Mouse (Mus musculus) midbrain, embryonic 14.5 days (tissue): ENCODE results near the gene Alpi. TPM values are rescaled to one million over a fixed set of nuclear protein-coding genes. Genes with fewer than 3 reads are reported as not detected.

ENCODE experiments used
- ATAC-seq: fragments of 200-750 bp; cut with Nextera tagmentation; 2 replicates; pipeline ENCODE4 v1.8.0; 2017; ENCODE audit warnings: moderate number of reproducible peaks, moderate library complexity; ENCODE audit not compliant: low FRiP score, low TSS enrichment
- DNase-seq: peaks from one replicate; pipeline ENCODE4 v3.0.0-alpha.2; 2015
- H3K27ac ChIP-seq: fragments of 300-500 bp; sonication (generic); replicated peaks from 2 replicates; pipeline ENCODE4 v1.5.1; 2014; ENCODE audit warnings: mild to moderate bottlenecking, low read depth, low read length, moderate library complexity
- H3K27me3 ChIP-seq: fragments of 300-500 bp; sonication (generic); 2 replicates; pipeline ENCODE4 v1.6.1; 2014; ENCODE audit warnings: low read length, control low read depth, mixed read lengths; ENCODE audit not compliant: control insufficient read depth, insufficient read depth
- H3K36me3 ChIP-seq: fragments of 300-500 bp; sonication (generic); 2 replicates; pipeline ENCODE4 v1.6.1; 2014; ENCODE audit warnings: low read length, control low read depth; ENCODE audit not compliant: control insufficient read depth, insufficient read depth
- H3K4me1 ChIP-seq: fragments of 300-500 bp; sonication (generic); 2 replicates; pipeline ENCODE4 v1.6.1; 2014; ENCODE audit warnings: mild to moderate bottlenecking, antibody characterized with exemption, low read length, control low read depth; ENCODE audit not compliant: control insufficient read depth, insufficient read depth
- H3K4me2 ChIP-seq: fragments of 300-500 bp; sonication (generic); 2 replicates; pipeline ENCODE4 v1.6.1; 2014; ENCODE audit warnings: mild to moderate bottlenecking, low read length, moderate library complexity
- H3K4me3 ChIP-seq: fragments of 300-500 bp; sonication (generic); replicated peaks from 2 replicates; pipeline ENCODE4 v1.5.1; 2014; ENCODE audit warnings: low read depth, low read length
- H3K9ac ChIP-seq: fragments of 300-500 bp; sonication (generic); replicated peaks from 2 replicates; pipeline ENCODE4 v1.6.1; 2014; ENCODE audit warnings: mild to moderate bottlenecking, low read length, moderate library complexity
- H3K9me3 ChIP-seq: fragments of 300-500 bp; sonication (generic); 2 replicates; pipeline ENCODE4 v1.6.1; 2016; ENCODE audit warnings: low read length, control low read depth, mixed read lengths; ENCODE audit not compliant: control insufficient read depth
- WGBS: fragments of 180-500 bp; shearing (Covaris S2); extraction: QIAGEN DNeasy Blood & Tissue Kit; methylation state at CpG from one replicate; pipeline ENCODE4 v1.1.7; 2014; 5-methylcytosine and 5-hydroxymethylcytosine counted together
- polyA plus RNA-seq: library from polyadenylated mRNA; unstranded; fragments of >200 nt; fragmentation: Nextera tagmentation; extraction: Ambion mirVana; gene quantifications from 2 replicates; pipeline ENCODE4 v1.2.1, GENCODE M21; 2014

Gene Alpi
- not detected in 2 replicates for polyA plus RNA-seq

DNA sequence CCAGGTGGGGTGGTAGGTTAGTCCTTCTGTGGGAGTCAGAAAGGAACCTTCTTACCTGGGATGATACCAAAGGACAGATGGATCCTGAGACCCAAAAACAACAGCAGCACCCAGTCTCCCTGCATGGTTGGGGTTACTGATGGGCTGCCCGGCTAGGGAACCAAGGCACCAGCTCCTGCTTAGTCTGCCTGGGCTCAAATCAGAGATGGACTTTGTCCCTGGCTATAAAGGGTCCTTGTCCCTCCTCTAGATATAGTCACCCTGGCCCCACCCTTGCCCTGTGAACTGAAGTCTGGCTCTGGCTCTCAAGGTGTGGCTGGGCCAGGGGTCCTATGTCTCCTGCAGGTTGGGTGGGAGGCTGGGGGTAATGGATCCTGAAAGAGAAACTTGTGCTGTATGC is at the start of gene Alpi:
Alpi (minus strand) TSS at position 196 of the 400 bp plus-strand sequence.
- no peaks in the 10 kb centered on the region for H3K9me3 ChIP-seq
- no peak within 1 kb of the TSS for H3K4me3 ChIP-seq
- ATAC-seq (no peak), DNase-seq (no peak)
- H3K27ac ChIP-seq, result no peak within 1 kb of the TSS
- H3K9ac ChIP-seq, result no peak within 1 kb of the TSS
- H3K4me1 ChIP-seq, result no peaks in the 10 kb centered on the region
- H3K36me3 ChIP-seq, result no peaks in the 10 kb centered on the region
- H3K4me2 ChIP-seq, result no peak within 1 kb of the TSS
- 100% methylated on average over 1 of the region's 1 CpGs for WGBS
- no peaks in the 10 kb centered on the region for H3K27me3 ChIP-seq

DNA sequence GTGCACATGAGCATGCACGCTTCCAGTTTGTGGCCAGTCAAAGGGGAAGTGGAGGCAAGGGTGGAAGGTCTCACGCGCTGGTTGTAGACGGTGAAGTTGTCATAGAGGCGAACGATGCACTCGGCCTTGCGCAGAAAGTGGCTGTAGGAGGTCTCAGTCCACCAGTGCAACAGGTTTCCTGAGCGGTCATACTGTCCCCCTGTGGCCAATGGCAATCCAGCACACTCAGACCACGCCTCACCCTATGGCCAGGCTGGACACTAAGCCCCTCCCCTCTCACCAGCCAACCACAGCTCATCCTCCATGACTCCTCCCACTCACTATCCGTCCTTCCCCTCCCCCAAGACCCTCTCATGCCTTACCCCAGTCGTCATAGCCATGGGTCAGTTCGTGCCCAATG is 48.0 kb upstream of the Alpi start:
- Histone ChIP-seq H3K4me3 (no peak overlapping the region), H3K4me1 (0 out of 2 replicates have a peak, but pooled peaks cover 1% of the 10 kb centered on the region), H3K27me3 (peaks cover 37% of the 10 kb centered on the region), H3K27ac (no peak overlapping the region), H3K36me3 (no peaks in the 10 kb centered on the region), H3K9ac (no peak overlapping the region), H3K4me2 (no peak overlapping the region), H3K9me3 (no peaks in the 10 kb centered on the region)
- ATAC-seq, result no peak
- WGBS, result 40% methylated on average over 13 of the region's 13 CpGs
- no peak for DNase-seq

- H3K4me1 ChIP-seq, result peaks cover 14% of the 10 kb centered on the region; the same call in 1 of the 2 replicates
- DNase-seq, result peak; percentile 58
Measured at GRCm38 (mm10) chr1:87143141-87143540, 41.7 kb upstream of the Alpi start.

GRCm38 (mm10) chr1:87142456-87142855 is 41.0 kb upstream of the Alpi start:
- Histone ChIP-seq H3K27ac (no peak overlapping the region), H3K9ac (no peak overlapping the region), H3K27me3 (no peaks in the 10 kb centered on the region), H3K9me3 (no peaks in the 10 kb centered on the region), H3K4me3 (no peak overlapping the region), H3K4me2 (no peak overlapping the region), H3K36me3 (no peaks in the 10 kb centered on the region), H3K4me1 (peaks cover 14% of the 10 kb centered on the region; the same call in 1 of the 2 replicates)
- 47% methylated on average over 9 of the region's 9 CpGs for WGBS
- DNase-seq (peak; percentile 56), ATAC-seq (no peak)

More at GRCm38 (mm10) chr1:87143141-87143540, 41.7 kb upstream of the Alpi start:
- no peak for ATAC-seq
- Histone ChIP-seq H3K9ac (no peak overlapping the region), H3K27ac (no peak overlapping the region), H3K36me3 (no peaks in the 10 kb centered on the region), H3K4me2 (no peak overlapping the region), H3K27me3 (no peaks in the 10 kb centered on the region), H3K4me3 (no peak overlapping the region), H3K9me3 (no peaks in the 10 kb centered on the region)
- WGBS, result 57% methylated on average over 10 of the region's 10 CpGs

DNA sequence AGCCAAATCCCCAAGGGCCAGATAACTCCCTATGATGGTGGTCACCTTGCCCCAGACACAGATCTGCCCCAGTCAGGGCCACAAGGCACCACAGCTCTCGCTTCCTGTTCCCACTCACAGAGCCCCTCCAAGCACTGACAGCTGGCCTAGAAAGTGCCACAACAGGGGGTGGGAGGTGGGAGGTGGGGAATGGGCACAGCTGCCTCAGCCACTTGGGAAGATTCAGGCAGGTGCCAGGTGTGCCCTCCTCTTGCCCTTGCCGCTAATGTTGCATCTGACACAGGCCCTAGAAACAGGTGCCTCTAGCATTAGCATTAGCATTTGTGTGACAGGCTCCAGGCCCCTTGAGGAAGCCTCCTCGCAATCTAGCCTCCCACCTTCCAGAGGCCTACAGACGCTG is 40.1 kb upstream of the Alpi start:
- no peak overlapping the region for H3K9ac ChIP-seq
- H3K4me2 ChIP-seq, result no peak overlapping the region
- H3K36me3 ChIP-seq, result no peaks in the 10 kb centered on the region
- no peak overlapping the region for H3K27ac ChIP-seq
- no peak for ATAC-seq
- 83% methylated on average over 4 of the region's 4 CpGs for WGBS
- no peak for DNase-seq
- H3K9me3 ChIP-seq, result no peaks in the 10 kb centered on the region
- peaks cover 14% of the 10 kb centered on the region; the same call in 1 of the 2 replicates for H3K4me1 ChIP-seq
- no peak overlapping the region for H3K4me3 ChIP-seq
- H3K27me3 ChIP-seq, result no peaks in the 10 kb centered on the region

- DNase-seq (no peak), ATAC-seq (no peak)
- Histone ChIP-seq H3K4me3 (no peak overlapping the region), H3K36me3 (no peaks in the 10 kb centered on the region), H3K4me2 (no peak overlapping the region), H3K9ac (no peak overlapping the region), H3K4me1 (no peaks in the 10 kb centered on the region), H3K27me3 (peaks cover 20% of the 10 kb centered on the region; the same call in 1 of the 2 replicates), H3K9me3 (no peaks in the 10 kb centered on the region), H3K27ac (no peak overlapping the region)
- 90% methylated on average over 4 of the region's 4 CpGs for WGBS
Measured at GRCm38 (mm10) chr1:87131803-87132202, 30.4 kb upstream of the Alpi start.

DNA sequence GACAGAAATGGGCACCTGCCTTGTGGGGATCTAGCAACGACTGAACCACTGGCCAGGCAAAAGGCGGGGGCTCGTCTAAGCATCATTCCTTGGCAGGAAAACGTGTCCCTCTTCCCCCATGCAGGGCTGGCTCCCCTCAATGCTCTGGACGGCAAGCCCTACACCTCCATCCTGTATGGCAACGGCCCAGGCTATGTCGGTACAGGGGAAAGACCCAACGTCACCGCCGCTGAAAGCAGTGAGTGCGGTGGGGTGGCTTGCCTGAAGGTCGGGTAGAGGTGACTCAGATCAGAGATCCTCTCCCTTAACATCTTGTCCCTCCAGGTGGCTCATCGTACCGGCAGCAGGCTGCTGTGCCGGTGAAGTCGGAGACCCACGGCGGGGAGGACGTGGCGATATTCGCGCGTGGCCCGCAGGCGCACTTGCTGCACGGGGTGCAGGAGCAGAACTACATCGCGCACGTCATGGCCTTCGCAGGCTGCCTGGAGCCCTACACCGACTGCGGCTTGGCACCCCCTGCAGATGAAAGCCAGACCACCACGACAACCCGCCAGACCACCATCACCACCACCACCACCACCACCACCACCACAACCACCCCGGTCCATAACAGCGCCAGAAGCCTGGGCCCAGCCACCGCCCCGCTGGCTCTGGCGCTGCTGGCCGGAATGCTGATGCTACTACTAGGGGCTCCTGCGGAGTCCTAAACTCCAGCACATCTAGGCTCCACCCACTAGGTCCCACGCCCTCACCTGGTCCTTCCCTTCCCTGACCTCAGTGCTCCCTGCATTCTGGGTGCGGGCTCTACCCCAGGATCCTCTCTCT is 26.0 kb upstream of the Alpi start:
- no peaks in the 10 kb centered on the region for H3K36me3 ChIP-seq
- no peaks in the 10 kb centered on the region for H3K9me3 ChIP-seq
- peak overlapping the region; percentile 37 for H3K4me2 ChIP-seq
- DNase-seq (peak; percentile 37), ATAC-seq (no peak)
- 7% methylated on average over 43 of the region's 43 CpGs for WGBS
- H3K4me3 ChIP-seq, result peak overlapping the region; percentile 17
- H3K9ac ChIP-seq, result no peak overlapping the region
- no peak overlapping the region for H3K27ac ChIP-seq
- H3K27me3 ChIP-seq, result peaks cover 25% of the 10 kb centered on the region
- H3K4me1 ChIP-seq, result no peaks in the 10 kb centered on the region

- WGBS, result 70% methylated on average over 6 of the region's 6 CpGs
- Histone ChIP-seq H3K27ac (no peak within 1 kb of the TSS), H3K4me3 (no peak within 1 kb of the TSS), H3K4me1 (no peaks in the 10 kb centered on the region), H3K27me3 (peaks cover 25% of the 10 kb centered on the region), H3K36me3 (no peaks in the 10 kb centered on the region), H3K9me3 (no peaks in the 10 kb centered on the region), H3K9ac (no peak within 1 kb of the TSS), H3K4me2 (no peak within 1 kb of the TSS)
- ATAC-seq (no peak), DNase-seq (no peak)
Measured at GRCm38 (mm10) chr1:87124673-87125072, 23.3 kb upstream of the Alpi start, which contains the start of gene Akp3. Gene Akp3, plus strand, starts transcription at chr1:87124973.

DNA sequence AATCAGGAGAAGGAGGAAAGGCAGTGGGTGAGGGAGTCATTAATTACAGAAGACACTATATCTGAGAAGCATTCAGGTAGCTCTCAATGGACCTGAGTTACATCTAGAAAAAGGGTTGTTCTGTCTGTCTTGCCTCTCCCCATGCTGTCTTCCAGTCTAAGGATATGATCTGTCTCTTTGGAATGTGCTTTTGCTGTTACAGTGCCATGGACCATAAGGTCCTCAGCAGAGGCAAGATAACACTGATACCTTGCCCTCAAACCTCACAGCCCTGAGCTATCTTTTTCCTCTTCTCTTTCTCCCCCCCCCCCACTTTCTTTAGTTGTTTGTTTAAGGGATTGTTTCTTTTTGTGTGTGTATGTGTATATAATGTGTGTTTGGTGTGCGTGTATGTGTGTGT is 13.4 kb upstream of the Alpi start:
- DNase-seq (no peak), ATAC-seq (no peak)
- H3K9ac ChIP-seq, result no peak overlapping the region
- no peaks in the 10 kb centered on the region for H3K9me3 ChIP-seq
- H3K36me3 ChIP-seq, result no peaks in the 10 kb centered on the region
- no peak overlapping the region for H3K4me3 ChIP-seq
- no peaks in the 10 kb centered on the region for H3K4me1 ChIP-seq
- WGBS, result 84% methylated on average over 1 of the region's 1 CpGs
- H3K27me3 ChIP-seq, result no peaks in the 10 kb centered on the region
- no peak overlapping the region for H3K27ac ChIP-seq
- no peak overlapping the region for H3K4me2 ChIP-seq
